Mouse (Mus musculus): ENCODE data around the gene Cdca3. TPM values are rescaled to one million over a fixed set of nuclear protein-coding genes. Genes with fewer than 3 reads are reported as not detected.

The Cdca3 gene
- polyA plus RNA-seq, 1 experiment from 2014 or later, result 188 TPM

- no peaks in the 10 kb centered on the region for H3K36me3 ChIP-seq
- H3K27me3 ChIP-seq, result no peaks in the 10 kb centered on the region
- 18% methylated on average over 15 of the region's 15 CpGs for WGBS
- no peak for ATAC-seq (ENCODE audit: borderline replicate concordance, extremely low read depth, low FRiP score, low TSS enrichment)
- no peak within 1 kb of the TSS for H3K4me3 ChIP-seq
- H3K9ac ChIP-seq, result no peak within 1 kb of the TSS
- no peak within 1 kb of the TSS for H3K4me2 ChIP-seq
- H3K4me1 ChIP-seq, result peaks cover 31% of the 10 kb centered on the region
- no peaks in the 10 kb centered on the region for H3K9me3 ChIP-seq
- H3K27ac ChIP-seq, result no peak within 1 kb of the TSS
Measured at GRCm38 (mm10) chr6:124840241-124841167, 11.2 kb downstream of the Cdca3 start, which contains the start of gene Gnb3. TSS of gene Gnb3 (minus strand) at chr6:124840275.

DNA sequence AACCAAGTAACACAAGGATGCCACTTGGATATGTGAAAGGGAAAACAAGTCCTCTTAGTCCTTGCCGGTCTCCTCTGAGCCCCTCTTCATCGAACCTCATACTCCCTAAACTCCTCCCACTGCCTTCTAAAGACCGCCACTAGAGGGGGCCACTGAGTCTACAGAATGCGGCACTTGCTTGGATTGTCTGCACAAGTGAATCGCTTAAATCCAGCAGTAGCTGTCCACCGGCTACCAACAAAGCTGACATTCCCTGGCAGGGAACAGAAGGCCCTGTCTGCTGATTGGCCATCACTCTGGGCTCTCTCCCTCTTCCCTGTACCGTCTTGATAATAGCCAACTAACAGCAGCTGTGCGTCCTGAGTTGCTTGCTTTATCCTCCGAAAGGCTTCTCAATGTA lies 18.0 kb downstream of the Cdca3 start:
- 8% methylated on average over 9 of the region's 9 CpGs for WGBS
- Histone ChIP-seq H3K4me3 (no peak overlapping the region), H3K27ac (no peak overlapping the region), H3K4me1 (no peaks in the 10 kb centered on the region), H3K27me3 (no peaks in the 10 kb centered on the region), H3K36me3 (peaks cover 3% of the 10 kb centered on the region; the same call in 1 of the 2 replicates), H3K9me3 (no peaks in the 10 kb centered on the region), H3K9ac (no peak overlapping the region), H3K4me2 (no peak overlapping the region)
- ATAC-seq (ENCODE audit: borderline replicate concordance, extremely low read depth, low FRiP score, low TSS enrichment), result peak; percentile 67; the same call in 1 of the 2 replicates

- Histone ChIP-seq H3K4me1 (peaks cover 9% of the 10 kb centered on the region), H3K4me2 (no peak overlapping the region), H3K27ac (no peak overlapping the region), H3K36me3 (peaks cover 9% of the 10 kb centered on the region; the same call in 1 of the 2 replicates), H3K9me3 (no peaks in the 10 kb centered on the region), H3K27me3 (no peaks in the 10 kb centered on the region), H3K4me3 (no peak overlapping the region), H3K9ac (no peak overlapping the region)
- no peak for ATAC-seq (ENCODE audit: borderline replicate concordance, extremely low read depth, low FRiP score, low TSS enrichment)
- WGBS, result 55% methylated on average over 8 of the region's 8 CpGs
Measured at GRCm38 (mm10) chr6:124850535-124850934, 21.2 kb downstream of the Cdca3 start.

- no peak overlapping the region for H3K9ac ChIP-seq
- peaks cover 32% of the 10 kb centered on the region for H3K4me1 ChIP-seq
- ATAC-seq (ENCODE audit: borderline replicate concordance, extremely low read depth, low FRiP score, low TSS enrichment), result no peak
- no peak overlapping the region for H3K4me3 ChIP-seq
- H3K27me3 ChIP-seq, result peaks cover 12% of the 10 kb centered on the region
- H3K4me2 ChIP-seq, result no peak overlapping the region
- H3K36me3 ChIP-seq, result 0 out of 2 replicates have a peak, but pooled peaks cover 9% of the 10 kb centered on the region
- 61% methylated on average over 12 of the region's 12 CpGs for WGBS
- no peak overlapping the region for H3K27ac ChIP-seq
- no peaks in the 10 kb centered on the region for H3K9me3 ChIP-seq
Measured at GRCm38 (mm10) chr6:124854647-124855046, 25.3 kb downstream of the Cdca3 start.

DNA sequence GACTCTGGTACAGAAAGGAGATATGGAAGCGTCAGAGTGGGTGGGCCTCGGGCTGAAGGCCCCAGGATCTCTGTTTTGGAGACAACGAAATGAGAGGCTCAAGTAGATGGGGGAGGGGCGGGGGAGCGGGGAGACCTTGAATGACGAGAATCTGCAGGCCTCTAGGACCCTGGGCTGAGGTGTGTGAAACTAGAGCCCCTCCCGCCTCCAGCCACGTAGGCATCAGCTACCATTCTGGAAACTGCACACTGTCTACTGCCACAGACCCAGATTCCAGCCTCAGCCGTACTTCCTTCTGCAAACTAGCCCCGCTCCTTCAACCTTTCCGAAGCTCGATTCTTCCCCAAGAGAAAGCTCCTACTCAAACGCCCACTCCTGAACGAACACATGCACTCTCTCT lies 27.0 kb downstream of the Cdca3 start:
- 11% methylated on average over 14 of the region's 14 CpGs for WGBS
- Histone ChIP-seq H3K27me3 (peaks cover 23% of the 10 kb centered on the region), H3K36me3 (0 out of 2 replicates have a peak, but pooled peaks cover 6% of the 10 kb centered on the region), H3K27ac (peak overlapping the region; percentile 93; the same call in 1 of the 2 replicates), H3K4me3 (peak overlapping the region; percentile 85), H3K4me2 (peak overlapping the region; percentile 94), H3K9ac (no peak overlapping the region; the same call in 1 of the 2 replicates), H3K9me3 (no peaks in the 10 kb centered on the region), H3K4me1 (peaks cover 38% of the 10 kb centered on the region)
- ATAC-seq (ENCODE audit: borderline replicate concordance, extremely low read depth, low FRiP score, low TSS enrichment), result 0 out of 2 replicates have a peak, but pooled peaks have one; percentile 29

GRCm38 (mm10) chr6:124856916-124857839 lies 27.8 kb downstream of the Cdca3 start, which contains the start of gene P3h3:
TSS of gene P3h3 (minus strand) at chr6:124857752.
- ATAC-seq (ENCODE audit: borderline replicate concordance, extremely low read depth, low FRiP score, low TSS enrichment), result peak; percentile 81
- peak within 1 kb of the TSS; percentile 94 for H3K4me2 ChIP-seq
- under 1% methylated on average over 79 of the region's 86 CpGs for WGBS
- no peaks in the 10 kb centered on the region for H3K9me3 ChIP-seq
- peak within 1 kb of the TSS; percentile 85 for H3K4me3 ChIP-seq
- 0 out of 2 replicates have a peak, but pooled peaks cover 6% of the 10 kb centered on the region for H3K36me3 ChIP-seq
- peaks cover 32% of the 10 kb centered on the region for H3K27me3 ChIP-seq
- peak within 1 kb of the TSS; percentile 93 for H3K27ac ChIP-seq
- H3K9ac ChIP-seq, result peak within 1 kb of the TSS; percentile 89
- H3K4me1 ChIP-seq, result peaks cover 38% of the 10 kb centered on the region

- Histone ChIP-seq H3K4me1 (peaks cover 43% of the 10 kb centered on the region), H3K9ac (peak overlapping the region; percentile 89), H3K27ac (no peak overlapping the region; the same call in 1 of the 2 replicates), H3K9me3 (no peaks in the 10 kb centered on the region), H3K4me2 (peak overlapping the region; percentile 94), H3K36me3 (0 out of 2 replicates have a peak, but pooled peaks cover 3% of the 10 kb centered on the region), H3K27me3 (peaks cover 39% of the 10 kb centered on the region), H3K4me3 (peak overlapping the region; percentile 85)
- 21% methylated on average over 26 of the region's 26 CpGs for WGBS
- ATAC-seq (ENCODE audit: borderline replicate concordance, extremely low read depth, low FRiP score, low TSS enrichment), result no peak
Measured at GRCm38 (mm10) chr6:124857840-124858530, 28.6 kb downstream of the Cdca3 start.

GRCm38 (mm10) chr6:124858561-124859318 lies 29.4 kb downstream of the Cdca3 start:
- Histone ChIP-seq H3K9ac (no peak overlapping the region), H3K9me3 (no peaks in the 10 kb centered on the region), H3K4me3 (peak overlapping the region; percentile 85; the same call in 1 of the 2 replicates), H3K4me2 (peak overlapping the region; percentile 94; the same call in 1 of the 2 replicates), H3K27me3 (peaks cover 44% of the 10 kb centered on the region), H3K4me1 (peaks cover 49% of the 10 kb centered on the region), H3K27ac (no peak overlapping the region), H3K36me3 (no peaks in the 10 kb centered on the region)
- no peak for ATAC-seq (ENCODE audit: borderline replicate concordance, extremely low read depth, low FRiP score, low TSS enrichment)
- 63% methylated on average over 28 of the region's 28 CpGs for WGBS

- Histone ChIP-seq H3K4me1 (peaks cover 49% of the 10 kb centered on the region), H3K4me3 (no peak overlapping the region), H3K27ac (no peak overlapping the region), H3K4me2 (no peak overlapping the region), H3K9ac (no peak overlapping the region), H3K9me3 (no peaks in the 10 kb centered on the region), H3K36me3 (no peaks in the 10 kb centered on the region), H3K27me3 (peaks cover 53% of the 10 kb centered on the region)
- ATAC-seq (ENCODE audit: borderline replicate concordance, extremely low read depth, low FRiP score, low TSS enrichment), result no peak
- 8% methylated on average over 12 of the region's 12 CpGs for WGBS
Measured at GRCm38 (mm10) chr6:124859725-124860124, 30.4 kb downstream of the Cdca3 start.

GRCm38 (mm10) chr6:124860511-124860910 lies 31.2 kb downstream of the Cdca3 start:
- no peak overlapping the region for H3K4me3 ChIP-seq
- peaks cover 45% of the 10 kb centered on the region for H3K4me1 ChIP-seq
- H3K4me2 ChIP-seq, result no peak overlapping the region
- no peaks in the 10 kb centered on the region for H3K9me3 ChIP-seq
- no peak overlapping the region for H3K9ac ChIP-seq
- peaks cover 61% of the 10 kb centered on the region for H3K27me3 ChIP-seq
- no peaks in the 10 kb centered on the region for H3K36me3 ChIP-seq
- ATAC-seq (ENCODE audit: borderline replicate concordance, extremely low read depth, low FRiP score, low TSS enrichment), result no peak
- WGBS, result 87% methylated on average over 9 of the region's 9 CpGs
- H3K27ac ChIP-seq, result no peak overlapping the region
